Mouse (Mus musculus): ENCODE measurements around the gene Mas1.

Gene Mas1

GRCm38 (mm10) chr17:12868043-12868442 is at the start of gene Mas1:
TSS of gene Mas1 (minus strand) at chr17:12868143.
- no peak for ATAC-seq (ENCODE audit: low TSS enrichment)

- peak; percentile 38 for ATAC-seq (ENCODE audit: low TSS enrichment)
These were observed 48.8 kb upstream of the Mas1 start for GRCm38 (mm10) chr17:12916588-12917380.

GRCm38 (mm10) chr17:12915881-12916583 is 48.1 kb upstream of the Mas1 start, which contains the start of gene Mrpl18:
TSS of gene Mrpl18 (minus strand) at chr17:12916345.
- peak; percentile 99 for ATAC-seq (ENCODE audit: low TSS enrichment)

- ATAC-seq (ENCODE audit: low TSS enrichment): no peak
These were observed 47.5 kb upstream of the Mas1 start, which contains the start of gene Tcp1 for GRCm38 (mm10) chr17:12915488-12915880. TSS of gene Tcp1 (plus strand) at chr17:12915701.

- ATAC-seq (ENCODE audit: low TSS enrichment): no peak
These were observed 42.4 kb upstream of the Mas1 start for GRCm38 (mm10) chr17:12910391-12910790.

- no peak for ATAC-seq (ENCODE audit: low TSS enrichment)
These were observed 41.7 kb upstream of the Mas1 start, which contains the start of gene Pnldc1 for GRCm38 (mm10) chr17:12909361-12910280. TSS of gene Pnldc1 (minus strand) at chr17:12910230.

GRCm38 (mm10) chr17:12906436-12906835 is 38.5 kb upstream of the Mas1 start:
- peak; percentile 27; the same call in 1 of the 2 replicates for ATAC-seq (ENCODE audit: low TSS enrichment)

GRCm38 (mm10) chr17:12905810-12906209 is 37.9 kb upstream of the Mas1 start:
- no peak for ATAC-seq (ENCODE audit: low TSS enrichment)

GRCm38 (mm10) chr17:12904349-12904748 is 36.4 kb upstream of the Mas1 start:
- no peak for ATAC-seq (ENCODE audit: low TSS enrichment)

GRCm38 (mm10) chr17:12903372-12904333 is 35.7 kb upstream of the Mas1 start:
- ATAC-seq (ENCODE audit: low TSS enrichment): no peak

GRCm38 (mm10) chr17:12902291-12902690 is 34.3 kb upstream of the Mas1 start:
- no peak for ATAC-seq (ENCODE audit: low TSS enrichment)

GRCm38 (mm10) chr17:12898607-12899006 is 30.7 kb upstream of the Mas1 start:
- ATAC-seq (ENCODE audit: low TSS enrichment): 0 out of 2 replicates have a peak, but pooled peaks have one; percentile 27

GRCm38 (mm10) chr17:12897674-12898073 is 29.7 kb upstream of the Mas1 start:
- 0 out of 2 replicates have a peak, but pooled peaks have one; percentile 34 for ATAC-seq (ENCODE audit: low TSS enrichment)

- 0 out of 2 replicates have a peak, but pooled peaks have one; percentile 2 for ATAC-seq (ENCODE audit: low TSS enrichment)
These were observed 24.1 kb upstream of the Mas1 start for GRCm38 (mm10) chr17:12892033-12892432.

GRCm38 (mm10) chr17:12891054-12891453 is 23.1 kb upstream of the Mas1 start:
- 0 out of 2 replicates have a peak, but pooled peaks have one; percentile 38 for ATAC-seq (ENCODE audit: low TSS enrichment)

- ATAC-seq (ENCODE audit: low TSS enrichment): no peak
These were observed 19.3 kb upstream of the Mas1 start for GRCm38 (mm10) chr17:12887021-12887775.

- no peak for ATAC-seq (ENCODE audit: low TSS enrichment)
These were observed 18.7 kb upstream of the Mas1 start for GRCm38 (mm10) chr17:12886620-12887019.

GRCm38 (mm10) chr17:12881216-12881615 is 13.3 kb upstream of the Mas1 start:
- no peak for ATAC-seq (ENCODE audit: low TSS enrichment)

- ATAC-seq (ENCODE audit: low TSS enrichment): peak; percentile 96
These were observed 12.2 kb upstream of the Mas1 start for GRCm38 (mm10) chr17:12880178-12880577.

GRCm38 (mm10) chr17:12875734-12876133 is 7.8 kb upstream of the Mas1 start, which contains the start of gene Mrgprh:
TSS of gene Mrgprh (plus strand) at chr17:12876034.
- ATAC-seq (ENCODE audit: low TSS enrichment): no peak

Measured in frontal cortex, adult (tissue).